Mouse (Mus musculus): ENCODE results near the gene Kdm1b.
A peak's percentile ranks its signal among the peaks of the same experiment; 100 is the strongest.

The Kdm1b gene

GRCm38 (mm10) chr13:47062756-47063155 lies 19.5 kb downstream of the Kdm1b start:
- DNase-seq, result no peak

- DNase-seq, result peak; percentile 36 to 37
Observed at GRCm38 (mm10) chr13:47063985-47064760, 20.9 kb downstream of the Kdm1b start.

- no peak for DNase-seq
Observed at GRCm38 (mm10) chr13:47066516-47066915, 23.2 kb downstream of the Kdm1b start.

GRCm38 (mm10) chr13:47067001-47067400 lies 23.7 kb downstream of the Kdm1b start:
- DNase-seq, result no peak

GRCm38 (mm10) chr13:47070329-47071080 lies 27.2 kb downstream of the Kdm1b start:
- DNase-seq, result peak in 1 of 2 experiments; percentile 9

- DNase-seq, result no peak
Observed at GRCm38 (mm10) chr13:47071871-47072270, 28.6 kb downstream of the Kdm1b start.

GRCm38 (mm10) chr13:47072484-47072883 lies 29.2 kb downstream of the Kdm1b start:
- no peak for DNase-seq

GRCm38 (mm10) chr13:47076156-47076555 lies 32.9 kb downstream of the Kdm1b start:
- DNase-seq, result no peak

- no peak for DNase-seq
Observed at GRCm38 (mm10) chr13:47077367-47077766, 34.1 kb downstream of the Kdm1b start.

- DNase-seq, result no peak
Observed at GRCm38 (mm10) chr13:47078799-47079198, 35.5 kb downstream of the Kdm1b start.

GRCm38 (mm10) chr13:47080905-47081505 lies 37.7 kb downstream of the Kdm1b start:
- DNase-seq, result no peak

- no peak for DNase-seq
Observed at GRCm38 (mm10) chr13:47088433-47088832, 45.1 kb downstream of the Kdm1b start.

GRCm38 (mm10) chr13:47089271-47089670 lies 46.0 kb downstream of the Kdm1b start:
- no peak for DNase-seq

- no peak for DNase-seq
Observed at GRCm38 (mm10) chr13:47093791-47094190, 50.5 kb downstream of the Kdm1b start.

GRCm38 (mm10) chr13:47096591-47096990 lies 53.3 kb downstream of the Kdm1b start:
- no peak for DNase-seq

- no peak for DNase-seq
Observed at GRCm38 (mm10) chr13:47099265-47099664, 56.0 kb downstream of the Kdm1b start.

- no peak for DNase-seq
Observed at GRCm38 (mm10) chr13:47100587-47100986, 57.3 kb downstream of the Kdm1b start.

GRCm38 (mm10) chr13:47104146-47104545 lies 60.8 kb downstream of the Kdm1b start:
- peak; percentile 15 to 18 for DNase-seq

GRCm38 (mm10) chr13:47104856-47105541 lies 61.7 kb downstream of the Kdm1b start:
- DNase-seq, result peak; percentile 70 to 80

GRCm38 (mm10) chr13:47105711-47106579 lies 62.6 kb downstream of the Kdm1b start, which contains the start of gene Dek:
Gene Dek (minus strand): TSS chr13:47106201.
- peak; percentile 87 to 94 for DNase-seq

GRCm38 (mm10) chr13:47106580-47106888 lies 63.2 kb downstream of the Kdm1b start:
- no peak for DNase-seq

GRCm38 (mm10) chr13:47109239-47109638 lies 65.9 kb downstream of the Kdm1b start:
- no peak for DNase-seq
